28 mouse cellular contexts compared by ENCODE assay signal in the genomic region with DNA sequence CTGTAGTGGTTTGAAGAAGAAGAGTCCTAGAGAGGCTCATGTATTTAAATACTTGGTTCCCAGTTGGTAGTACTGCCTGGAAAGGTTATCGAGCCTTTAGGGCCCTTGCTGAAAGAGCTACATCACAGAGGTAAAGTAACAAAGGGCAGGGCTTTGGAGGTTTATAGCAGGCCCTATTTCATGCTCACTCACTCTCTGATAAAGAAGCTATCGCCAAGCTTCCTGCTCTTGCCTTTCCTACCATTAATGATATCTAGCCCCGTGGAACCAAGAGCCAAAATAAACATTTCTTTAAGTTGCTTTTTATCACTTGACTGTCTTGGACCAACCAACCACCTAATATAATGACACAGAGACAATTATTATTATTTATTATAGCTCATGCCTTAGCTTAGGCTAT. TPM values are rescaled to one million over a fixed set of nuclear protein-coding genes. Genes with fewer than 3 reads are reported as not detected.
DNase-seq lines count a peak whose midpoint lies in the region; ATAC-seq and TF ChIP-seq lines count a peak whose summit lies in the region.
"Had no signal": no experiment of that assay in that cellular context is flagged by ENCODE, and none has a peak within 500 bp of the region (broad histone marks: within the 10 kb centered on the region; RNA-seq: fewer than 3 reads in every experiment).

No protein-coding gene starts in this region.

- no peak for ATAC-seq in heart, embryonic 15.5 days (replicated peaks; ENCODE audit: insufficient number of reproducible peaks, insufficient read depth, low FRiP score, low read depth)
- ATAC-seq in intestine, embryonic 16.5 days = peak; percentile 50
- ATAC-seq in midbrain, postnatal 0 days (ENCODE audit: low FRiP score) = no peak
- ATAC-seq in hindbrain, embryonic 13.5 days (ENCODE audit: low FRiP score) = no peak
- ATAC-seq: forebrain, embryonic 13.5 days; forebrain, embryonic 16.5 days had no signal

- TF ChIP-seq POLR2A in MEL (IDR thresholded peaks at IDR 0.05; ENCODE audit: control insufficient read depth in 1 of 2, insufficient read depth in 1 of 2, low read depth in 1 of 2, low read length in 2 of 2, poor library complexity in 1 of 2) = no peak

- H3K27me3 ChIP-seq in heart, embryonic 15.5 days = no peaks in the 10 kb centered on the region
- no peaks in the 10 kb centered on the region for H3K27me3 ChIP-seq in MEL (ENCODE audit: control insufficient read depth in 1 of 2, insufficient read depth in 2 of 2, low read length in 2 of 2)
- H3K27me3 ChIP-seq in intestine, embryonic 16.5 days (replicated peaks; ENCODE audit: control insufficient read depth, insufficient read depth, low read length) = no peaks in the 10 kb centered on the region
- H3K27me3 ChIP-seq in midbrain, postnatal 0 days (ENCODE audit: insufficient read depth, low read length) = no peaks in the 10 kb centered on the region
- no peaks in the 10 kb centered on the region for H3K27me3 ChIP-seq in hindbrain, embryonic 13.5 days
- H3K27me3 ChIP-seq: embryonic facial prominence, embryonic 12.5 days; forebrain, embryonic 13.5 days had no signal

- TF ChIP-seq CTCF in MEL (IDR thresholded peaks at IDR 0.05 in 2 of 3, conservative IDR thresholded peaks at IDR 0.05 in 1 of 3; ENCODE audit: control insufficient read depth in 1 of 3, insufficient read depth in 1 of 3, low read depth in 2 of 3, low read length in 3 of 3, poor library complexity in 1 of 3, severe bottlenecking in 1 of 3) = no peak
- no peak for TF ChIP-seq CTCF in midbrain, postnatal 0 days (IDR thresholded peaks at IDR 0.05)

- 53% methylated on average over 3 of the region's 3 CpGs for WGBS in heart, embryonic 15.5 days
- 38% methylated on average over 3 of the region's 3 CpGs for WGBS in intestine, embryonic 16.5 days
- 87% methylated on average over 3 of the region's 3 CpGs for WGBS in midbrain, postnatal 0 days
- 80% methylated on average over 3 of the region's 3 CpGs for WGBS in hindbrain, embryonic 13.5 days

- intact Hi-C loops in heart, postnatal 14 days (cut with DNase I) = no loop called here

- no peaks in the 10 kb centered on the region for H3K36me3 ChIP-seq in heart, embryonic 15.5 days
- peaks cover 0 to 24% of the 10 kb centered on the region in 2 experiments; a peak in 2 of 4 replicates for H3K36me3 ChIP-seq in MEL (ENCODE audit: control insufficient read depth in 1 of 2, insufficient read depth in 2 of 2, low read length in 2 of 2)
- no peaks in the 10 kb centered on the region for H3K36me3 ChIP-seq in intestine, embryonic 16.5 days (ENCODE audit: control insufficient read depth, insufficient read depth, low read length)
- no peaks in the 10 kb centered on the region for H3K36me3 ChIP-seq in midbrain, postnatal 0 days (ENCODE audit: insufficient read depth, low read length)
- H3K36me3 ChIP-seq in hindbrain, embryonic 13.5 days = peaks cover 2% of the 10 kb centered on the region; the same call in 1 of the 2 replicates
- H3K36me3 ChIP-seq: embryonic facial prominence, embryonic 10.5 days; embryonic facial prominence, embryonic 12.5 days had no signal

- no peaks in the 10 kb centered on the region for H3K9me3 ChIP-seq in heart, embryonic 15.5 days (replicated peaks)
- H3K9me3 ChIP-seq in MEL (replicated peaks; ENCODE audit: insufficient read depth, low read length) = no peaks in the 10 kb centered on the region
- no peaks in the 10 kb centered on the region for H3K9me3 ChIP-seq in intestine, embryonic 16.5 days (ENCODE audit: control insufficient read depth, low read length)
- H3K9me3 ChIP-seq in midbrain, postnatal 0 days (ENCODE audit: low read length) = no peaks in the 10 kb centered on the region
- no peaks in the 10 kb centered on the region for H3K9me3 ChIP-seq in hindbrain, embryonic 13.5 days
- H3K9me3 ChIP-seq: embryonic facial prominence, embryonic 12.5 days had no signal

- H3K4me1 ChIP-seq in heart, embryonic 15.5 days (replicated peaks) = peaks cover 23% of the 10 kb centered on the region
- peaks cover 16 to 18% of the 10 kb centered on the region in 2 experiments for H3K4me1 ChIP-seq in MEL (ENCODE audit: control insufficient read depth in 1 of 2, insufficient read depth in 2 of 2, low read length in 2 of 2)
- H3K4me1 ChIP-seq in intestine, embryonic 16.5 days (ENCODE audit: control insufficient read depth, insufficient read depth, low read length) = peaks cover 5% of the 10 kb centered on the region; the same call in 1 of the 2 replicates
- H3K4me1 ChIP-seq in midbrain, postnatal 0 days (ENCODE audit: insufficient read depth, low read length) = no peaks in the 10 kb centered on the region
- 0 out of 2 replicates have a peak, but pooled peaks cover 4% of the 10 kb centered on the region for H3K4me1 ChIP-seq in hindbrain, embryonic 13.5 days (replicated peaks)
- H3K4me1 ChIP-seq: embryonic facial prominence, embryonic 10.5 days; embryonic facial prominence, embryonic 12.5 days; forebrain, embryonic 13.5 days had no signal

- H3K27ac ChIP-seq in heart, embryonic 15.5 days = 0 out of 2 replicates have a peak overlapping the region, but pooled peaks have one; percentile 65
- H3K27ac ChIP-seq in MEL (ENCODE audit: control insufficient read depth, low read depth, low read length) = peak overlapping the region; percentile 72
- H3K27ac ChIP-seq in intestine, embryonic 16.5 days (ENCODE audit: low read length) = peak overlapping the region; percentile 68
- no peak overlapping the region for H3K27ac ChIP-seq in midbrain, postnatal 0 days (ENCODE audit: low read depth, low read length)
- no peak overlapping the region for H3K27ac ChIP-seq in hindbrain, embryonic 13.5 days
- H3K27ac ChIP-seq: embryonic facial prominence, embryonic 10.5 days; embryonic facial prominence, embryonic 12.5 days; forebrain, embryonic 13.5 days had no signal

- no peak overlapping the region for H3K4me2 ChIP-seq in heart, embryonic 15.5 days
- no peak overlapping the region for H3K4me2 ChIP-seq in intestine, embryonic 16.5 days (ENCODE audit: low read depth, low read length)
- no peak overlapping the region for H3K4me2 ChIP-seq in midbrain, postnatal 0 days (ENCODE audit: low read depth, low read length, poor library complexity, severe bottlenecking)
- H3K4me2 ChIP-seq in hindbrain, embryonic 13.5 days = no peak overlapping the region
- H3K4me2 ChIP-seq: embryonic facial prominence, embryonic 12.5 days; forebrain, embryonic 13.5 days had no signal

- H3K4me3 ChIP-seq in heart, embryonic 15.5 days = no peak overlapping the region
- peak overlapping the region in 1 of 2 experiments; percentile 11; a peak in 1 of 4 replicates for H3K4me3 ChIP-seq in MEL (ENCODE audit: control insufficient read depth in 1 of 2, insufficient read depth in 1 of 2, low read depth in 2 of 2, low read length in 2 of 2)
- no peak overlapping the region for H3K4me3 ChIP-seq in intestine, embryonic 16.5 days (ENCODE audit: low read length)
- H3K4me3 ChIP-seq in midbrain, postnatal 0 days (ENCODE audit: low read depth, low read length) = no peak overlapping the region
- H3K4me3 ChIP-seq in hindbrain, embryonic 13.5 days = no peak overlapping the region
- H3K4me3 ChIP-seq: embryonic facial prominence, embryonic 10.5 days; embryonic facial prominence, embryonic 12.5 days; forebrain, embryonic 13.5 days had no signal

- no peaks in the 10 kb centered on the region for H3K79me2 ChIP-seq in MEL (ENCODE audit: control insufficient read depth, insufficient read depth, low read length, poor library complexity)

- H3K9ac ChIP-seq in heart, embryonic 15.5 days = no peak overlapping the region
- H3K9ac ChIP-seq in MEL (ENCODE audit: control insufficient read depth, low read depth, low read length, poor library complexity, severe bottlenecking) = no peak overlapping the region
- H3K9ac ChIP-seq in intestine, embryonic 16.5 days (ENCODE audit: low read depth, low read length) = no peak overlapping the region
- H3K9ac ChIP-seq in midbrain, postnatal 0 days (replicated peaks; ENCODE audit: low read length, poor library complexity, severe bottlenecking) = no peak overlapping the region
- H3K9ac ChIP-seq in hindbrain, embryonic 13.5 days = no peak overlapping the region
- H3K9ac ChIP-seq: embryonic facial prominence, embryonic 12.5 days; forebrain, embryonic 13.5 days had no signal

- no peak for DNase-seq in heart, postnatal 14 days
- DNase-seq in MEL (ENCODE audit: low read depth, low spot score) (peak; percentile 82), MEL-GATA-1-ER (ENCODE audit: extremely low read depth, low read depth) (peak; percentile 56)
- DNase-seq in midbrain, postnatal 0 days (ENCODE audit: low spot score) = no peak
- no peak for DNase-seq in kidney, postnatal 10 days
- DNase-seq: adrenal gland, adult 2 months; adrenal gland, postnatal 10 days; adrenal gland, postnatal 25 days; cerebellum, adult 11 months; cerebellum, adult 18-20 months; cerebellum, adult 8-10 months; cerebellum, adult 9-11 months; cerebellum, postnatal 14 days; cerebellum, postnatal 36 days had no signal

- TF ChIP-seq EP300 in MEL (IDR thresholded peaks at IDR 0.05; ENCODE audit: low read depth in 1 of 2, low read length in 2 of 2) = peak; percentile 86 to 87

- no peak for TF ChIP-seq RAD21 in MEL (IDR thresholded peaks at IDR 0.05; ENCODE audit: low read depth, low read length)

RNA-seq across cellular contexts. Expression of a gene that starts 8.9 kb away (rescaled TPM):
- 27.7 and 29.8 TPM in 2 replicates for polyA plus RNA-seq in heart, embryonic 15.5 days (2015; fragmentation: Nextera tagmentation; extraction: Ambion mirVana)
- total RNA-seq in heart, postnatal 14 days (2021) = 10 to 100 TPM; 70.0 to 79.3 TPM
- total RNA-seq in MEL (2012; rRNA removed) = 1.5 and 1.9 TPM in 2 replicates
- polyA plus RNA-seq in MEL (2012; ENCODE audit: insufficient read depth in 1 of 2, insufficient read length in 2 of 2, low read depth in 1 of 2, low replicate concordance in 2 of 2, missing spikeins in 1 of 2) = 10 to 100 TPM in 1 of 2 experiments, not detected in 1; 12.7 TPM
- 159 and 188 TPM in 2 replicates for polyA plus RNA-seq in intestine, embryonic 16.5 days (2015; fragmentation: Nextera tagmentation; extraction: Ambion mirVana)
- total RNA-seq in midbrain, postnatal 0 days (2014; rRNA removed) = 117 and 120 TPM in 2 replicates
- 114 and 120 TPM in 2 replicates for polyA plus RNA-seq in midbrain, postnatal 0 days (2015; fragmentation: Nextera tagmentation; extraction: Ambion mirVana)
- polyA plus RNA-seq in hindbrain, embryonic 13.5 days (2015; fragmentation: Nextera tagmentation; extraction: Ambion mirVana) = 77.9 and 83.6 TPM in 2 replicates

RNA-seq across cellular contexts. Expression of a gene that starts 12.8 kb away (rescaled TPM):
- polyA plus RNA-seq in heart, embryonic 15.5 days (2015; fragmentation: Nextera tagmentation; extraction: Ambion mirVana) = 65.8 and 78.0 TPM in 2 replicates
- total RNA-seq in heart, postnatal 14 days (2021) = 100 to 1,000 TPM; 146 to 155 TPM
- 9.8 and 14.6 TPM in 2 replicates for total RNA-seq in MEL (2012; rRNA removed)
- polyA plus RNA-seq in MEL (2012; ENCODE audit: insufficient read depth in 1 of 2, insufficient read length in 2 of 2, low read depth in 1 of 2, low replicate concordance in 2 of 2, missing spikeins in 1 of 2) = 10 to 100 TPM in 1 of 2 experiments, not detected in 1; 13.0 TPM
- polyA plus RNA-seq in intestine, embryonic 16.5 days (2015; fragmentation: Nextera tagmentation; extraction: Ambion mirVana) = 35.3 and 39.5 TPM in 2 replicates
- 16.7 and 20.7 TPM in 2 replicates for total RNA-seq in midbrain, postnatal 0 days (2014; rRNA removed)
- polyA plus RNA-seq in midbrain, postnatal 0 days (2015; fragmentation: Nextera tagmentation; extraction: Ambion mirVana) = 22.1 and 26.0 TPM in 2 replicates
- 14.7 and 17.0 TPM in 2 replicates for polyA plus RNA-seq in hindbrain, embryonic 13.5 days (2015; fragmentation: Nextera tagmentation; extraction: Ambion mirVana)

RNA-seq across cellular contexts. Expression of a gene that starts 15.8 kb away (rescaled TPM):
- not detected in 2 replicates for polyA plus RNA-seq in heart, embryonic 15.5 days (2015; fragmentation: Nextera tagmentation; extraction: Ambion mirVana)
- not detected for total RNA-seq in heart, postnatal 14 days (2021)
- total RNA-seq in MEL (2012; rRNA removed) = not detected in 2 replicates
- polyA plus RNA-seq in MEL (2012; ENCODE audit: insufficient read depth in 1 of 2, insufficient read length in 2 of 2, low read depth in 1 of 2, low replicate concordance in 2 of 2, missing spikeins in 1 of 2) = under 1 TPM in 1 of 2 experiments, not detected in 1; 0.03 TPM
- not detected in 2 replicates for polyA plus RNA-seq in intestine, embryonic 16.5 days (2015; fragmentation: Nextera tagmentation; extraction: Ambion mirVana)
- 0.05 TPM in 1 of 2 replicates, not detected in the other for total RNA-seq in midbrain, postnatal 0 days (2014; rRNA removed)
- 0.10 TPM in 1 of 2 replicates, not detected in the other for polyA plus RNA-seq in midbrain, postnatal 0 days (2015; fragmentation: Nextera tagmentation; extraction: Ambion mirVana)
- polyA plus RNA-seq in hindbrain, embryonic 13.5 days (2015; fragmentation: Nextera tagmentation; extraction: Ambion mirVana) = not detected in 2 replicates
- total RNA-seq: adrenal gland, adult 2 months; adrenal gland, postnatal 10 days; adrenal gland, postnatal 25 days; adrenal gland, postnatal 4 days; common myeloid progenitor, adult 5-6 weeks; ES-E14 had no signal
- polyA plus RNA-seq: adrenal gland, adult 2 months; brain, embryonic 14.5 days; C2C12; embryonic facial prominence, embryonic 10.5 days; embryonic facial prominence, embryonic 12.5 days; embryonic facial prominence, embryonic 14.5 days; forebrain, embryonic 11.5 days; forebrain, embryonic 16.5 days had no signal

RNA-seq across cellular contexts. Expression of a gene that starts 37.8 kb away (rescaled TPM):
- polyA plus RNA-seq in heart, embryonic 15.5 days (2015; fragmentation: Nextera tagmentation; extraction: Ambion mirVana) = 0.16 and 0.29 TPM in 2 replicates
- total RNA-seq in heart, postnatal 14 days (2021) = 1 to 10 TPM in 1 of 2 experiments, under 1 TPM in 1; 0.85 to 1.2 TPM
- total RNA-seq in MEL (2012; rRNA removed) = 0.08 TPM in 1 of 2 replicates, not detected in the other
- under 1 TPM in 1 of 2 experiments, not detected in 1; 0.08 TPM for polyA plus RNA-seq in MEL (2012; ENCODE audit: insufficient read depth in 1 of 2, insufficient read length in 2 of 2, low read depth in 1 of 2, low replicate concordance in 2 of 2, missing spikeins in 1 of 2)
- polyA plus RNA-seq in intestine, embryonic 16.5 days (2015; fragmentation: Nextera tagmentation; extraction: Ambion mirVana) = 12.9 and 20.6 TPM in 2 replicates
- total RNA-seq in midbrain, postnatal 0 days (2014; rRNA removed) = 0.33 and 1.7 TPM in 2 replicates
- polyA plus RNA-seq in midbrain, postnatal 0 days (2015; fragmentation: Nextera tagmentation; extraction: Ambion mirVana) = 0.84 and 1.3 TPM in 2 replicates
- polyA plus RNA-seq in hindbrain, embryonic 13.5 days (2015; fragmentation: Nextera tagmentation; extraction: Ambion mirVana) = 0.09 and 0.13 TPM in 2 replicates
- total RNA-seq: common myeloid progenitor, adult 5-6 weeks had no signal

RNA-seq across cellular contexts. Expression of a gene that starts 38.3 kb away (rescaled TPM):
- polyA plus RNA-seq in heart, embryonic 15.5 days (2015; fragmentation: Nextera tagmentation; extraction: Ambion mirVana) = not detected in 2 replicates
- total RNA-seq in heart, postnatal 14 days (2021) = not detected
- not detected in 2 replicates for total RNA-seq in MEL (2012; rRNA removed)
- polyA plus RNA-seq in MEL (2012; ENCODE audit: insufficient read depth in 1 of 2, insufficient read length in 2 of 2, low read depth in 1 of 2, low replicate concordance in 2 of 2, missing spikeins in 1 of 2) = not detected
- polyA plus RNA-seq in intestine, embryonic 16.5 days (2015; fragmentation: Nextera tagmentation; extraction: Ambion mirVana) = not detected in 2 replicates
- total RNA-seq in midbrain, postnatal 0 days (2014; rRNA removed) = not detected in 2 replicates
- not detected in 2 replicates for polyA plus RNA-seq in midbrain, postnatal 0 days (2015; fragmentation: Nextera tagmentation; extraction: Ambion mirVana)
- not detected in 2 replicates for polyA plus RNA-seq in hindbrain, embryonic 13.5 days (2015; fragmentation: Nextera tagmentation; extraction: Ambion mirVana)
- total RNA-seq: adrenal gland, adult 2 months; adrenal gland, postnatal 10 days; adrenal gland, postnatal 25 days; adrenal gland, postnatal 4 days; common myeloid progenitor, adult 5-6 weeks; ES-E14 had no signal
- polyA plus RNA-seq: adrenal gland, adult 2 months; C2C12; embryonic facial prominence, embryonic 10.5 days; embryonic facial prominence, embryonic 12.5 days; embryonic facial prominence, embryonic 14.5 days; forebrain, embryonic 11.5 days; forebrain, embryonic 13.5 days; forebrain, embryonic 16.5 days had no signal

Comparison
In these comparisons a context has a peak if more than half of its experiments do, and no peak if none do; other contexts are left out.
1. H3K27ac ChIP-seq: peak in heart, embryonic 15.5 days (single experiment), MEL (single experiment) and intestine, embryonic 16.5 days (single experiment); none in midbrain, postnatal 0 days (single experiment) and hindbrain, embryonic 13.5 days (single experiment).
2. DNase-seq: peak in MEL (single experiment) and MEL-GATA-1-ER (single experiment); none in heart, postnatal 14 days (0 of 2), midbrain, postnatal 0 days (single experiment) and kidney, postnatal 10 days (single experiment).